Mouse (Mus musculus) testis, postnatal 10 days (tissue): ENCODE data around the gene Tyrp1.

Experiments used
- DNase-seq: peaks from one replicate; pipeline ENCODE4 v3.0.0; 2021; ENCODE audit warnings: low spot score

The Tyrp1 gene

GRCm38 (mm10) chr4:80834050-80834449 is at the start of gene Tyrp1:
TSS of gene Tyrp1 (plus strand) at chr4:80834123.
- no peak for DNase-seq

GRCm38 (mm10) chr4:80788339-80788738 is 45.6 kb upstream of the Tyrp1 start:
- DNase-seq, result no peak

- no peak for DNase-seq
Measured at GRCm38 (mm10) chr4:80819511-80819910, 14.4 kb upstream of the Tyrp1 start.

- no peak for DNase-seq
Measured at GRCm38 (mm10) chr4:80821945-80822344, 12.0 kb upstream of the Tyrp1 start.

- DNase-seq, result no peak
Measured at GRCm38 (mm10) chr4:80828232-80828631, 5.7 kb upstream of the Tyrp1 start.

GRCm38 (mm10) chr4:80839317-80839716 is 5.4 kb downstream of the Tyrp1 start:
- DNase-seq, result no peak

GRCm38 (mm10) chr4:80841980-80842379 is 8.1 kb downstream of the Tyrp1 start:
- no peak for DNase-seq

GRCm38 (mm10) chr4:80843752-80844151 is 9.8 kb downstream of the Tyrp1 start:
- no peak for DNase-seq

GRCm38 (mm10) chr4:80846052-80846451 is 12.1 kb downstream of the Tyrp1 start:
- DNase-seq, result no peak

GRCm38 (mm10) chr4:80852590-80853425 is 18.9 kb downstream of the Tyrp1 start:
- no peak for DNase-seq

- no peak for DNase-seq
Measured at GRCm38 (mm10) chr4:80855495-80855894, 21.6 kb downstream of the Tyrp1 start.

GRCm38 (mm10) chr4:80862962-80863361 is 29.0 kb downstream of the Tyrp1 start:
- no peak for DNase-seq

- DNase-seq, result no peak
Measured at GRCm38 (mm10) chr4:80863906-80864305, 30.0 kb downstream of the Tyrp1 start.

GRCm38 (mm10) chr4:80864511-80864922 is 30.6 kb downstream of the Tyrp1 start:
- no peak for DNase-seq

GRCm38 (mm10) chr4:80866065-80866464 is 32.1 kb downstream of the Tyrp1 start:
- no peak for DNase-seq

- DNase-seq, result no peak
Measured at GRCm38 (mm10) chr4:80869598-80869997, 35.7 kb downstream of the Tyrp1 start.

GRCm38 (mm10) chr4:80872847-80873644 is 39.1 kb downstream of the Tyrp1 start:
- no peak for DNase-seq

GRCm38 (mm10) chr4:80874121-80874859 is 40.4 kb downstream of the Tyrp1 start:
- no peak for DNase-seq

GRCm38 (mm10) chr4:80875055-80875454 is 41.1 kb downstream of the Tyrp1 start:
- DNase-seq, result no peak

- no peak for DNase-seq
Measured at GRCm38 (mm10) chr4:80881996-80882599, 48.2 kb downstream of the Tyrp1 start.

GRCm38 (mm10) chr4:80886631-80887030 is 52.7 kb downstream of the Tyrp1 start:
- no peak for DNase-seq

- no peak for DNase-seq
Measured at GRCm38 (mm10) chr4:80891004-80891403, 57.1 kb downstream of the Tyrp1 start.
